Mouse (Mus musculus) monocyte, adult 5-6 weeks (primary cell): ENCODE data around the gene Slc23a2. TPM values are rescaled to one million over a fixed set of nuclear protein-coding genes. Genes with fewer than 3 reads are reported as not detected.
A peak's percentile ranks its signal among the peaks of the same experiment; 100 is the strongest.

Source experiments
- ATAC-seq: fragments of 153-309, 156-312 bp; replicated peaks from 2 replicates; pipeline ENCODE4 v1.8.0; 2017; ENCODE audit warnings: mild to moderate bottlenecking; ENCODE audit not compliant: low TSS enrichment, insufficient number of reproducible peaks, severe bottlenecking, poor library complexity, low FRiP score
- total RNA-seq: library from RNA; stranded (forward); fragments of 200-1000, 200-491, 200-594 nt; gene quantifications from 3 replicates; pipeline ENCODE4 v1.2.3, GENCODE M21; 2017

The Slc23a2 gene
- total RNA-seq, 1 experiment from 2014 or later: 28.8 TPM

GRCm38 (mm10) chr2:132007475-132007819 lies 137.5 kb downstream of the Slc23a2 start:
- ATAC-seq: no peak

DNA sequence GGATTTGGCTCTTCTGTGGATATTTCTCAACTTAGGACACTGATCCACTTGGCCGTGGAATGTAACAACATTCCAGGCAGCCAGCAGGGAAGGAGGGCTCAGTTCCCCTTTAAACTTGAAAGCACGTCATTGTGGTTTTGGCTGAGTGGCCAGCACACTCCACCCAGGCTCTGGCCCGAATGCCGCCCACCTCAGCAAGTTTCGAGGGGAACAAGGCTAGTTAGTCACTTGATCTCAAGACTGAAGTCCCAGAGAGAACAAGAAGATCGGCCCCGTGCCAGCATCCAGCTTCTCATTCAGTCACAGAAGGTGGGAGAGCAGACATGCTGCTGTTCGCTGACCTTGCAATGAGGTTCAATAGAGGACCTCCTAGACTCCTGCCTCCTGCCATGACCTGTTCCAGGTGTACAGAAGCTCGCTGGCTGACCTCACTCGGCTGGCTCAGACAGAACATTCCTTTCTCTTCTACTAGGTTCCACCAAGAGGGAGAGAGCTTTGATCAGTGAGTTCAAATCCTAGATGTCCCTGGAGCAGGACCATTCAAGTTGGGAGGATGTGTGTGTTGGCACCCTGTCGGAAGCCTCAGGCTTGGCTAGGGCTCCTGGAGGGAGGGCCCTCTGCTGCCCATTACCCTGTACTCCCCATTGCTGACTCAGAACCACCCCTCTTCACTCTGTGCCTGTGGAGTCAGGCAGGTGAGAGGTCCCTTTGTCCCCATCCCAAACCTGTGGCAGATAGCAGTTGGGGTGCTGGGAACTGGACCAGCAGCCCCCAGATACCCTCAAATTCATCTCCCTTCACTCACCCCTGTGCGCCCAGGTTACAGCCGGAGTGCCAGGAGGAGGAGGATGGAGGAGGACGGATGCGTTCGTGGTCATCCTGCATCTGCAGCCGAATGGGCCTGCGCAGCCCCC lies 138.1 kb downstream of the Slc23a2 start:
- ATAC-seq: peak; percentile 81

DNA sequence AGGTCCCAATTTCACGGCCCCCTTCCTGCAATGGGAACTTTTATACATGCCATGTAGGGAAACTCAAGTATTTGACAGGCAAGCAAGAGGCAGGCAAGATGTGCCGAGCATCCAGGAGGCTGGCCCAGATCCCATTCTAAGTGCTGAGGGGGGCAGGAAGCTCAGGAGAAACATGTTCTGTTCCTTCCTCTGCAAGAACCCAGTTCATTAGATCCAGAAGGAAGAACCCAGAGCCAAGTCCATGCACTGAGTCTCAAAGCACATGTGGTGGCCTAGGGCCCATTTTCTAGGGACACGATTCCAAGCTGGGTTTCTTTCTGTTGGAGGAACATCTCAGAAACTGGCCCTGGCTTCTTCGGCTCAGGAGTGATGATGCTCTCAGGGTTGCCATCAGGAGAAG lies 139.5 kb downstream of the Slc23a2 start:
- no peak for ATAC-seq

- ATAC-seq: no peak
Measured at GRCm38 (mm10) chr2:132004495-132005136, 140.3 kb downstream of the Slc23a2 start.

DNA sequence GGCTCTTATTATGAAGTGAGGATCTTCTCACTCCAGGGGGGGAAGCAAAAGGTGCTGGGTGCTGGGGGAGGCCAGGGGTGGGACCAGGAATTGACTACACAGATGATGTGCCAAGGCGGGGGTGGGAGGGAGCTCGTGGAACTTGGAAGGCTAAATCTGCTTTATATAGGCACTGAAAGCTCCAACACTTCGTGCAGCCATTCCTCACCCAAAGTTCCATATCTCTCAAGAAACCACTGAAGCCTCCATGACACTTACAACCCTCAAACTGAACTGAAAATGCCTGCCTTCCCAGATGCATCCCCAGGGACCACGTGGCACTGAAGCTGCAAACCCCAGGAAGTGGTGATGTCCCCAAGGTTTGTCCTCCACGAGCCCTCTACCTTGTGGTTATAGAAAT lies 141.0 kb downstream of the Slc23a2 start:
- ATAC-seq: no peak

Other genes with a start within 250 kb of the Slc23a2 start
- gene Prnp, start 235.2 kb downstream of the Slc23a2 start, total RNA-seq: 0.49 to 2.3 TPM (median 1.6 TPM) in 3 replicates
- gene Prn, start 235.2 kb downstream of the Slc23a2 start, total RNA-seq: not detected in 3 replicates
- not detected in 3 replicates for gene Prnd, start 194.2 kb downstream of the Slc23a2 start, total RNA-seq
- gene Rassf2, start 114.8 kb downstream of the Slc23a2 start, total RNA-seq: 33.5 to 63.6 TPM (median 45.1 TPM) in 3 replicates
- 11.2 to 19.1 TPM (median 15.5 TPM) in 3 replicates for gene Tmem230, start 102.7 kb upstream of the Slc23a2 start, total RNA-seq
- 228 to 330 TPM (median 247 TPM) in 3 replicates for gene Pcna, start 108.2 kb upstream of the Slc23a2 start, total RNA-seq
- 48.5 to 54.3 TPM (median 49.2 TPM) in 3 replicates for gene Cds2, start 118.0 kb upstream of the Slc23a2 start, total RNA-seq
- gene Prokr2, start 240.3 kb upstream of the Slc23a2 start, total RNA-seq: not detected in 3 replicates